Mouse (Mus musculus): ENCODE results near the gene Gm10260. TPM values are rescaled to one million over a fixed set of nuclear protein-coding genes. Genes with fewer than 3 reads are reported as not detected.

The Gm10260 gene
- polyA plus RNA-seq (2016; fragmentation: Nextera tagmentation; extraction: Ambion mirVana), result 0.98 and 4.2 TPM in 2 replicates

DNA sequence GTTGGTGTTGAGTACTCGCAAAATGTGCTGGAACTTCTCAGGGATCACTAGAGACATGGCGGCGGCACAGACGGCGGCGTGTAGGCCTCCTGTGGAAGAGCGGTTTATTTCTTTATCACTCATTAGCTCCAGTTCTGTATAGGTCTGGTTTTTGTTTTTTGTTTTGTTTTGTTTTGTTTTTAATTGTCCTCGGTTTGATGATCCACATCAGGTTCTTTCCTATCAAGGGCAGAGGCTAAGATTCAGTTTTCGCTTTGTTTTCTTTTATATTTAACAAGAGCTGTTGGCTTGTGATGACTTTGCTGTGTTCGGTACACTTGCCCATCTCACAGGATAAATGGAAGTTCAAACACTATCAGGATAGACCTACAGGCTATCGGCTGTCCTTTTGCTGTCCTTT, at the start of gene Gm10260:
Gene Gm10260, minus strand, starts transcription at position 101 of the 400 bp plus-strand sequence.
- Histone ChIP-seq H3K27ac (no peak within 1 kb of the TSS), H3K36me3 (no peaks in the 10 kb centered on the region), H3K4me2 (replicated peaks) (no peak within 1 kb of the TSS), H3K9me3 (no peaks in the 10 kb centered on the region), H3K9ac (no peak within 1 kb of the TSS), H3K4me3 (no peak within 1 kb of the TSS), H3K4me1 (peaks cover 13% of the 10 kb centered on the region), H3K27me3 (replicated peaks) (no peaks in the 10 kb centered on the region)
- no peak for ATAC-seq (ENCODE audit: low FRiP score, low read depth)
- 92% methylated on average over 11 of the region's 11 CpGs for WGBS

DNA sequence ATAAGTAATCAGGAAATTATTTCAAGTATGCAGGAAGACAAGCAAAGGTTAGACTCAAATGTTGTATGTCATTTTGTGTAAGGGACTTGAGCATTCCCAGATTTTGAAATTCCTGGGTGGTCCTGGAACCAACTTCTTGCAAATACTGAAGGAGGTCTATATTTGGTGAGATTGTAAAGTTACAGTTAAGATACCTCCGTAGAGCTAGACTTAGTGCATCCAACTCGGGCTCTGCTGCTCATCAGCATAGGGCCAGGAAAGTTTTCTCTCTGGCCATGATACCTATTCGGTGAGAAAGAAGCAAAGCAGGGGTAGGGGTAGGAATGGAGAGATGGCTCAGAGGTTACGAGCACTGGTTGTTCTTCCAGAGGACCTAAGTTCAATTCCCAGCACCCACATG, 49.4 kb upstream of the Gm10260 start:
- ATAC-seq (ENCODE audit: low FRiP score, low read depth), result no peak
- no peaks in the 10 kb centered on the region for H3K9me3 ChIP-seq
- H3K4me3 ChIP-seq, result no peak overlapping the region
- H3K9ac ChIP-seq, result no peak overlapping the region
- no peak overlapping the region for H3K27ac ChIP-seq
- 90% methylated on average over 4 of the region's 4 CpGs for WGBS
- no peaks in the 10 kb centered on the region for H3K27me3 ChIP-seq (replicated peaks)
- H3K4me2 ChIP-seq (replicated peaks), result no peak overlapping the region
- H3K4me1 ChIP-seq, result no peaks in the 10 kb centered on the region
- no peaks in the 10 kb centered on the region for H3K36me3 ChIP-seq

DNA sequence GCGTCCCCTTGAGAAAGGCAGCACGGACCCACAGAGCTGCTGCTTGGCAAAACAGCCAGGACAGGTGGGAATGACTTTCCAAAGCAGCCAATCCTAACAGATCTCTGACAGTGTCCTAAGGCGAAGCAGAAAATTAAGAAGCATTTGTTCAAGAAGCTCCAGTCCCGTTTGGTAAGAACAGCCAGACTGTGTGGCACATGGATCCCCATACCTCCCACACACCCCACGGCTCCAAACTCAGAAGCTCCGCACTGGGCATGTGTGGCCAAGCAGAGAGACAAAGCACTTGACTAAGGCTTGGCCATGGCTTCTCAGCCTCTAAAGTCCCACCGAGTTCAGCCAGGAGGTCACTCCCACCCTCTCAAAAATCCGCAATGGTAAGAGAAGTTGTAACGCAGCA, 45.5 kb upstream of the Gm10260 start:
- Histone ChIP-seq H3K27me3 (replicated peaks) (no peaks in the 10 kb centered on the region), H3K9ac (no peak overlapping the region), H3K36me3 (no peaks in the 10 kb centered on the region), H3K4me3 (no peak overlapping the region), H3K4me2 (replicated peaks) (no peak overlapping the region), H3K9me3 (no peaks in the 10 kb centered on the region), H3K27ac (no peak overlapping the region), H3K4me1 (no peaks in the 10 kb centered on the region)
- ATAC-seq (ENCODE audit: low FRiP score, low read depth), result no peak
- 92% methylated on average over 9 of the region's 9 CpGs for WGBS

DNA sequence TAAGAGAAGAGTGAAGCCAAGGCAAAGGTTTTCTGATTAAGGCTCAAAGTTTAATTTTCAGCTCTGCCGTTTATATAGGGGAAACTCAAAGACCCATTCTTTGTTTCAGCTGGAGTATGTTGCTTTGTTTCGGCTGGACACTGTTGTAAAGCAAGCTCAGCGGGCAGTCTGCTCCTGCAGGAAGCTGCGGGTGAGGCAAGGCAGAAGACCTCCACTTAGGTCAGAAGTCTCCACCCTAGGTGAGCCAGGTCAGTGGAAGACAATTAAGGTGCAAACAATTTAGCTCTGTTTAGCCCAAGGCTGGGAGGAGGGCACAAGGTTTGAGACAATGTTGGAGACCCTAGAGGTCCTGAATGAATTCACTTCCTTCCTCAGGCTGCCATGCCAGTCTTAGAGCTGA, 42.0 kb upstream of the Gm10260 start:
- Histone ChIP-seq H3K9ac (no peak overlapping the region), H3K27me3 (replicated peaks) (no peaks in the 10 kb centered on the region), H3K36me3 (no peaks in the 10 kb centered on the region), H3K4me2 (replicated peaks) (no peak overlapping the region), H3K4me1 (peaks cover 2% of the 10 kb centered on the region; the same call in 1 of the 2 replicates), H3K27ac (no peak overlapping the region), H3K4me3 (no peak overlapping the region), H3K9me3 (no peaks in the 10 kb centered on the region)
- WGBS, result 46% methylated on average over 4 of the region's 4 CpGs
- no peak for ATAC-seq (ENCODE audit: low FRiP score, low read depth)

DNA sequence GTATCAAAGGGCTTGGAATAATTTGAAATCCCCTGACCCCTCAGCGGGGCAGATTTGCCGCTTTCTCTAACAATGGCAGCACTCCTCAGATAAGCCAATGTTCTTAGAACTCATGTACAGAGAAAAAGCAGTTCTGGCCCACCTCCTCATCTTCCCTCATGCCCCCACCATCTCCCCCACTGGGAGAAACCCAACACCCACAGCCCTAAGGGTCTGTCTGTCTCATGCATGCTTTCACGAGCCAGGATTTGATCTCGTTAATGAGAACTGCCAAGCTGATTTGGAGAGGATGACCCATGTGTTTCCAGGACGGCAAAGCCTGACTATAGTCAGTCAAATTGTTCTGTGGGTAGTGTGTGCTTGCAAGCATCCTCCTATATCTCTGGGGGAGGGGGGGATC, 37.0 kb upstream of the Gm10260 start:
- Histone ChIP-seq H3K4me2 (replicated peaks) (no peak overlapping the region), H3K27me3 (replicated peaks) (no peaks in the 10 kb centered on the region), H3K9me3 (no peaks in the 10 kb centered on the region), H3K9ac (no peak overlapping the region), H3K27ac (no peak overlapping the region), H3K4me3 (no peak overlapping the region), H3K36me3 (no peaks in the 10 kb centered on the region), H3K4me1 (peaks cover 5% of the 10 kb centered on the region; the same call in 1 of the 2 replicates)
- no peak for ATAC-seq (ENCODE audit: low FRiP score, low read depth)
- 22% methylated on average over 5 of the region's 5 CpGs for WGBS

DNA sequence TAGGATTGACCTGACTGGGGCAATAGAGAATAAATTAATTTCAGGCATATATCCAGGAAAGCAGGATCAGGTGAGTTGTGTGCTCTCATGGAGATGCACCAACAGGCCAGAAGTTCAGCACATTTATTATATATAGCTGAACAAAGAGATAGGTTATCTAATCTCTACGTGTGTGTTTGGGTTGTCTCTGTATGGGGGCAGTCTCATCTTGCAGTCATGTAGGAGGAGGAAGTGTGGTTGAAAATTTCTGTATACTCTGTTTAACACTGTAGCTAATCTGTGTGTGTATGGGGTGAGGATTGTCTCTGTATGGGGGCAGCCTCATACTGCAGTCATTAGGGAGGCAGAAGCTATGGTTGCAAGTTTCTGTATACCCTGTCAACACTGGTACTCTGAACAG, 34.3 kb upstream of the Gm10260 start:
- no peaks in the 10 kb centered on the region for H3K36me3 ChIP-seq
- no peak overlapping the region for H3K4me3 ChIP-seq
- no peak overlapping the region for H3K9ac ChIP-seq
- peaks cover 14% of the 10 kb centered on the region; the same call in 1 of the 2 replicates for H3K4me1 ChIP-seq
- no peak overlapping the region for H3K4me2 ChIP-seq (replicated peaks)
- no peak overlapping the region for H3K27ac ChIP-seq
- no peak for ATAC-seq (ENCODE audit: low FRiP score, low read depth)
- H3K27me3 ChIP-seq (replicated peaks), result no peaks in the 10 kb centered on the region
- WGBS, result 73% methylated on average over 1 of the region's 1 CpGs
- H3K9me3 ChIP-seq, result no peaks in the 10 kb centered on the region

DNA sequence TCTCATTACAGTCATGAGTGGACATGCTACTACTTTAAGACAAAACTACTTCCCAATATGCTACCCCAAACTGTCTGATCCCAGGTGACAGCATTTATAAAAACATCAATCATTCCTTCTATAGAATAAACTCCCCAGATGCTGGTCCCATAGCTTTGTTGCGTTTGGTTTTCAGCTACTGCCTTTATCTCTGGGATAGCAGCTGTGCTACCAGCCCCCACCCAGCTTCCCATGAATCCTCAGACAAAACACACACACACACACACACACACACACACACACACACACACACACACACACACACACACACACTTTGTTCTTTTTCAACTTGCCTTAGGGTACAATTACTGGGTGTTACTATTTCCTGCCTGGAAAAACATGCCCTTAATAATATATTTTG, 33.5 kb upstream of the Gm10260 start:
- H3K27ac ChIP-seq, result no peak overlapping the region
- 50% methylated on average over 1 of the region's 1 CpGs for WGBS
- peaks cover 14% of the 10 kb centered on the region; the same call in 1 of the 2 replicates for H3K4me1 ChIP-seq

DNA sequence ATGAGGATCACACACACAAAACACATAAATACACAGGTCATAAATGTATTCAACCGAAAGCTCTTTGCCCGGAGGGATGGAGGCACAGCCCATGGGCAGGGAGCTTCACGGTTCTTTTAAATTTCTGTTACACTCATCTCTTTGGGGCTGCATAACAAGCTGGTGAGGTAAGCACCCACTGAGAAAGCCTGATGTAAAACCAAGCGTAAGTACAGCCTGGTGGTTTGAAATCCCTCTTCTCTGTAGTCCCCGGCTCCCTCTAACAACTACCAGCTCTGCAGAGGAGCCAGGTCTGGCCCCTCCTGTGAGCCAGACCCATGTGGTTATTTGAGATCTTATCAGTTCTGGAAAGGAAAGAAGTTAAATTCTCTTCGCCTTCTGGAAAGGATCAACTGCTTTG, 31.2 kb upstream of the Gm10260 start:
- WGBS, result 46% methylated on average over 6 of the region's 6 CpGs
- Histone ChIP-seq H3K36me3 (no peaks in the 10 kb centered on the region), H3K4me2 (replicated peaks) (no peak overlapping the region), H3K27ac (no peak overlapping the region), H3K9me3 (no peaks in the 10 kb centered on the region), H3K9ac (no peak overlapping the region), H3K4me3 (no peak overlapping the region), H3K4me1 (0 out of 2 replicates have a peak, but pooled peaks cover 11% of the 10 kb centered on the region), H3K27me3 (replicated peaks) (no peaks in the 10 kb centered on the region)
- ATAC-seq (ENCODE audit: low FRiP score, low read depth), result no peak

More for the DNA sequence above, 33.5 kb upstream of the Gm10260 start:
- Histone ChIP-seq H3K27me3 (replicated peaks) (no peaks in the 10 kb centered on the region), H3K4me2 (replicated peaks) (no peak overlapping the region), H3K9me3 (no peaks in the 10 kb centered on the region), H3K9ac (no peak overlapping the region), H3K36me3 (no peaks in the 10 kb centered on the region), H3K4me3 (no peak overlapping the region)
- no peak for ATAC-seq (ENCODE audit: low FRiP score, low read depth)

DNA sequence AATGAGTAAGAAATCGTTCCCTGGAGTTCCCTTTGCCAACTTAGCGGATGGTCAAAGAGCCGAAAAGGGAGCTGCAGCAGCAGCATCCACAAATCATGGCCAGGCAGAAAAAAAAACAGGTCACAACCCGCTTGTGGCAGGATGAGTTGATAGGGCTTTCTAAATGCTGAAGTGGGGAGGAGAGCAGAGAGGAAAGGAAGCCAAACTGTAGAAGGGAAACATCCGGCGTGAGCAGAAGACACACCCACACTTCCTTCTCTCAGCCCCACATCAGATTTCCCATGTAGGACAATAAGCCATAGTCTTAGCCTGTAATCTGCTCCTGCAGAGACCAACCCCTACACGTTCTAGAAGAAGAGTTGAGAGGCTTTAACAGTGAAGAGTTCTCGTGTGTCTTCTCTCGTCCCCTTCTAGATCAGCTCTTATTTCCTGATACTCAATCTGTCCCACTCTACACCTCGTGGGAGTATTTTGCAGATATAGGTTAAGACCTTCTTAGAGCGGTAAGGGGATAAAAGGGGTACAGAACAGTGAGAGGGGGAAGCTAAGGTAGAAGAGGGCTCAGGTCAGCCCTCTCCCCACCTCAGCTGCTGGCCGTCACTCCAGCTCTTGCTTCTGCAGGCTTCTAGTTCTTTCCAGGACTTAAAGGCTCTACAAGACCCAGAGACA, 29.5 kb upstream of the Gm10260 start:
- Histone ChIP-seq H3K4me3 (no peak overlapping the region), H3K4me1 (peaks cover 17% of the 10 kb centered on the region), H3K4me2 (replicated peaks) (no peak overlapping the region), H3K9ac (no peak overlapping the region), H3K36me3 (no peaks in the 10 kb centered on the region), H3K27me3 (replicated peaks) (no peaks in the 10 kb centered on the region), H3K27ac (no peak overlapping the region), H3K9me3 (no peaks in the 10 kb centered on the region)
- WGBS, result 84% methylated on average over 12 of the region's 12 CpGs
- ATAC-seq (ENCODE audit: low FRiP score, low read depth), result no peak

DNA sequence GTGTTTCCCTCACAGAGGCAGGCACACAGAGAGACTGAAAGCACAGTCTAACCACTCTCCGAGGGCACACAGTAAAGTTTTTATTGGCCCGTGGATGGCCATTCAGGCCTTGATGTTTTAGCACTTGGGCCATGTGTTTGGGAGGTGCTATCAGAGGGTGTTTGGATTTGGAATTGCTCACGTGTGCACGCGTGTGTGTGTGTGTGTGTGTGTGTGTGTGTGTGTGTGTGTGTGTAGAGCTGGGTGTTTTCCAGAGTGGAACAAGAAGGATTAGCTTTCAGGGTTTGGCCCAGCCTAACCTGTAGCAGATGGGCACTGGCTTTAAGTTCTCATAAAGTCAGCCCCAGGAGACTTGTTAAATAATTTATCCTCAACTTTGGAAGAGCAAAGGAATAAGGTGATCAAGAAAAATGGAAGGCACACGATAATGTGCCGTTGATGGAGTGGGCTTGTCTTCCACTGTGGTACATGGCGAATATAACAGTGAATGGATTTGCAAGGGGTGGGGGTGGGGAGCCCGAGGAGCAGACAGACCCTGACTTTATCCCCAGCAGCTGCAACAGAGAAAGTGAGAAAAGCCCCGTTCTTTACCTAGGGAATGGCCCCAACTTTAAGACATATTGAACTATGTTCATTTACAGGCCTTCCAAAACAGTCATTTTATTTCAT, 24.9 kb upstream of the Gm10260 start:
- Histone ChIP-seq H3K27ac (no peak overlapping the region), H3K36me3 (no peaks in the 10 kb centered on the region), H3K4me1 (peaks cover 13% of the 10 kb centered on the region), H3K9me3 (no peaks in the 10 kb centered on the region), H3K4me2 (replicated peaks) (no peak overlapping the region), H3K4me3 (no peak overlapping the region), H3K27me3 (replicated peaks) (no peaks in the 10 kb centered on the region), H3K9ac (no peak overlapping the region)
- no peak for ATAC-seq (ENCODE audit: low FRiP score, low read depth)
- WGBS, result 47% methylated on average over 10 of the region's 10 CpGs

DNA sequence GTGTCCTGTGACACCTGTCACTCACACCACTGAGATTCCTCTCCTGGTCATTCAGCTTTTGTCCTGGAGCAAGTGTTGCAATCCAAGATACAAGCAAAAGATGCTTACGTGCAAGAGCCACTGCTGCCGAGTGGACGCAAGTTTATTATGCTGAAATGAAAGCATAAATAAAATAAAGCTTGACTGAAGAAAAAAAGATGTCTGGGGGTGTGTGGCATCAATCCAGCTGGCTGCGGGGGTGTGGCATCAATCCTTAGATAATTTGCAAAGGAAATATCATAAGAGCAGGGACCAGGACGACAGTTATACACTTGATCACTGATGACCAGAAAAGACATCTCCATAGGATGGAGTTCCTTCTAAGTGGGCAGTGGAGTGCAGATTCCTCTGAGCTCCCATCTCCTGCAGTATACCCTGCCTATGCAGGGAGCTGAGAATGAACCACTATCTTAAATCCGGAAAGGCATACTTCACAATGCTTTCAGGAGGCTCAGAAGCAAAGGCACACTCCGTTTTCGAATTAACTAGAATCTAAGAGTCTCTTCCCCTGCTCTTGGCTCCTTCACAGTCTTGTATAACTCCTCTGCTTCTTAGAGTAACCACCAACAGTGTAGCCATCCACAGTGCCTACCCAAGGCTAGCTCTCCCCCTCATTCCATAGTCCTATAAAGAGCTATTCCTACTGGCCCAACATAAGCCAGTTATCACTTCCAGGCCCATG, 23.2 kb upstream of the Gm10260 start:
- peaks cover 13% of the 10 kb centered on the region for H3K4me1 ChIP-seq
- ATAC-seq (ENCODE audit: low FRiP score, low read depth), result no peak
- no peaks in the 10 kb centered on the region for H3K9me3 ChIP-seq
- H3K36me3 ChIP-seq, result no peaks in the 10 kb centered on the region
- no peak overlapping the region for H3K4me3 ChIP-seq
- no peak overlapping the region for H3K9ac ChIP-seq
- H3K4me2 ChIP-seq (replicated peaks), result no peak overlapping the region
- no peaks in the 10 kb centered on the region for H3K27me3 ChIP-seq (replicated peaks)
- WGBS, result 89% methylated on average over 8 of the region's 8 CpGs
- H3K27ac ChIP-seq, result no peak overlapping the region

DNA sequence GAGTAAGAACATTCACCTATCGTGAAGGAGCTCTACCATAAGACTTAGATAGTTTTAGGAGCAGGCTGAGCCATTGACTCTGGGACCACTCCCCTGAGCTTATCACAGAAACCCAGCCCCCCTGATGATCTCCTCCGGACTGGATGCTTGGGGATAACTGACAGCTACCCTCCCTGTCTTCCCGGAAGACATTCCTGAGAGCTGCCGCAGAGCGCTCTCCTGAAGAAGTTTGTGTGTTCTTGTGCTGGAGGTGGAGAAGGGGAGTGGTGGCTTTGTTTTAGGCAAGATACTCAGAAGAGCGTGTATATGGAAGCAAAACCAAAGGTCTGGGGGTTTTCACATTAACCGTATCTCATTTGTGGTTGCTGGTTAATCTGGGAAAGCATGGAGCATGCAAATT, 21.6 kb upstream of the Gm10260 start:
- H3K9me3 ChIP-seq, result no peaks in the 10 kb centered on the region
- no peaks in the 10 kb centered on the region for H3K36me3 ChIP-seq
- H3K9ac ChIP-seq, result no peak overlapping the region
- H3K27me3 ChIP-seq (replicated peaks), result no peaks in the 10 kb centered on the region
- H3K4me3 ChIP-seq, result no peak overlapping the region
- no peak overlapping the region for H3K4me2 ChIP-seq (replicated peaks)
- WGBS, result 62% methylated on average over 7 of the region's 7 CpGs
- H3K4me1 ChIP-seq, result peaks cover 13% of the 10 kb centered on the region
- no peak for ATAC-seq (ENCODE audit: low FRiP score, low read depth)
- H3K27ac ChIP-seq, result no peak overlapping the region
